Mouse (Mus musculus) Patski (cell line): ENCODE results near the gene Btbd18. TPM values are rescaled to one million over a fixed set of nuclear protein-coding genes. Genes with fewer than 3 reads are reported as not detected.
"Not testable (repeated sequence)": the region's sequence is repeated elsewhere in the genome, so short reads cannot be mapped to it uniquely, and the experiment has no call there.

Source experiments
- ATAC-seq: fragments of 100-300 bp; one replicate; pipeline ENCODE4 v1.8.0; 2021
- CTCF ChIA-PET: fragments of 350-600 bp; sonication (Branson Sonifier 250); formaldehyde crosslinking; loops from one replicate; lab custom pipeline; 2022; ENCODE audit warnings: inconsistent platforms; lab: Charles Lee
- POLR2A ChIA-PET: fragments of 350-600 bp; sonication (Branson Sonifier 250); formaldehyde crosslinking; loops from one replicate; lab custom pipeline; 2022; ENCODE audit warnings: antibody characterized with exemption, inconsistent platforms; lab: Charles Lee
- DNase-seq: peaks from one replicate; pipeline ENCODE4 v3.0.0-alpha.2; 2011; ENCODE audit warnings: low read depth, low spot score
- H3K27me3 ChIP-seq: fragments of 371-371 bp; one replicate; pipeline ENCODE4 v1.5.1; 2021
- CTCF ChIP-seq: fragments of 100-300 bp; IDR thresholded peaks from one replicate; pipeline ENCODE4 v1.5.1; 2021
- in situ Hi-C: fragments of 300-500 bp; cut with MboI; formaldehyde crosslinking; loops from 3 replicates; pipeline ENCODE4 v1.11.1; 2018; ENCODE audit warnings: low pct_unique_long_range_greater_than_20kb, mixed read lengths
- polyA plus RNA-seq: library from polyadenylated mRNA; unstranded; gene quantifications from one replicate; pipeline ENCODE4 v1.2.3, GENCODE M21; 2021

Btbd18 gene
- polyA plus RNA-seq, 1 experiment from 2014 or later = 0.10 TPM

DNA sequence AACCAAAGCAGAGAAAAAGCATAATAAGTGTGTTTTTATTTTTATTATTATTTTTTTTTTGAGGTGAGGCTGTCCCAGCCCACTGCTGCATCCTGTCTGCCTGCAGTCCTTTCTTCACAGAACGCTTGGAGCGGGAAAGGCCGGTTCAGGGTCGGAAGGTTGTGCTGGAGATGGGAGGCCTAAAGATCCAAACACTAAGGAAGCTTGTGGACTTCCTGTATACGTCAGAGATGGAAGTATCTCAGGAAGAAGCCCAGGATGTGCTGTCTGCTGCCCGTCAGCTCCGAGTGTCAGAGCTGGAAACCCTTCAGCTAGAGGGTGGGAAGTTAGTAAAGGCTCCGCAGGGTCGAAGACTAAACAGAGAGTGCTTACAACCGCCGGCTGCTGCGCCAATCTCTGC lies 7.2 kb downstream of the Btbd18 start:
- no peak for ATAC-seq

GRCm38 (mm10) chr2:84669828-84670568 lies 11.1 kb downstream of the Btbd18 start:
- POLR2A ChIA-PET = no interaction called here
- CTCF ChIA-PET = interaction anchor here (1.1 to 2.3 kb wide), 4 partner anchors 9 to 192 kb away, joined by 3 to 6 read pairs (median 4); no protein-coding TSS in a partner anchor
- in situ Hi-C loops = no loop called here
- no peaks in the 10 kb centered on the region for H3K27me3 ChIP-seq
- no peak for TF ChIP-seq CTCF
- peak; percentile 52 for ATAC-seq
- no peak for DNase-seq

More for the DNA sequence above, 7.2 kb downstream of the Btbd18 start:
- POLR2A ChIA-PET = no interaction called here
- no peak for DNase-seq
- no peaks in the 10 kb centered on the region for H3K27me3 ChIP-seq
- CTCF ChIA-PET = interaction anchor here (2.7 to 3.3 kb wide), 2 partner anchors 49 to 212 kb away, joined by 7 to 18 read pairs; no protein-coding TSS in a partner anchor
- no peak for TF ChIP-seq CTCF
- in situ Hi-C loops = no loop called here

DNA sequence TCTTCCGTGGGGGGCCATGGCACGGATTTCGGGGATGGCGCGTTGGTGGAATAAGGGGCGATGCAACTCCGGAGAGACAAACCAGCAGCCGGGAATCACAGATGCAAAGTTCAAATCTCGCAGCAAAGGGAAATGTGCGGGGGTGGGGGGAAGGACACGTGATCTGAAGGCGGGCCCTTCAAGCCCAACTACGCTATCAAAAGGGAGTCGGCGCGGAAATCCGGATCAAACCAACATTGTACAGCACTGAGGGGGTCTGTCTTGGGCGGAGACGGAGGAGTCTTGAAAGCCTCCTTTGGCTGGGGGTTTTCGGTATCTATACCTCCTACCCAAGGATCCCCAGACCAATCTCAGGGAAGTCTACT lies 11.7 kb downstream of the Btbd18 start, which contains the start of gene Selenoh:
Gene Selenoh (minus strand): TSS at position 202 of the 365 bp plus-strand sequence.
- no peaks in the 10 kb centered on the region for H3K27me3 ChIP-seq
- ATAC-seq (peak; percentile 57), DNase-seq (no peak)
- no peak for TF ChIP-seq CTCF
- POLR2A ChIA-PET = no interaction called here
- in situ Hi-C loops = no loop called here
- CTCF ChIA-PET = interaction anchor here (1.5 kb wide), 1 partner anchor 14 kb away, joined by 4 read pairs; no protein-coding TSS in a partner anchor

DNA sequence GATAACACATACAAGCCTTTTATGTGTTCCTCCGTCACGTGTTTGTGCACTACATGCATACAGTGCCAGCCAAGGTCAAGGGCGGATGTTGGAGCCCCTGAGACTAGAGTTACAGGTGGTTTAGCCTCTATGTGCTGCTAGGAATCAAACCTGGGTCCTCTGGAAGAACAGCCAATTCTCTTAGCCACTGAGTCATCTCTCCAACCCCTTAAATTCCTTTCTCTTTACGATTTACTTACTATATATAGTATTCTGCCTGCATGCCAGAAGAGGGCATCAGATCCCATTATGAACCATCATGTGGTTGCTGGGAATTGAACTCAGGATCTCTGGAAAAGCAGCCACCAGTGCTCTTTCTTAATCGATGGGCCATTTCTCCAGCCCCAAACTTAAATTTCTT lies 12.7 kb downstream of the Btbd18 start:
- in situ Hi-C loops = not testable (repeated sequence)

GRCm38 (mm10) chr2:84677270-84677967 lies 18.5 kb downstream of the Btbd18 start:
- peak; percentile 78 for TF ChIP-seq CTCF
- DNase-seq (no peak), ATAC-seq (peak; percentile 45)
- H3K27me3 ChIP-seq = no peaks in the 10 kb centered on the region
- ChIA-PET POLR2A (interaction anchor here (0.7 to 0.9 kb wide), 2 partner anchors 26 to 44 kb away, joined by 3 read pairs; no protein-coding TSS in a partner anchor), CTCF (interaction anchor here (0.8 to 1.8 kb wide), 4 partner anchors 10 to 198 kb away, joined by 3 to 4 read pairs (median 3); no protein-coding TSS in a partner anchor)
- in situ Hi-C loops = no loop called here

More for the DNA sequence above, 12.7 kb downstream of the Btbd18 start:
- ATAC-seq, H3K27me3 ChIP-seq, CTCF ChIA-PET, DNase-seq: not testable (repeated sequence)
- POLR2A ChIA-PET = interaction anchor here (0.7 kb wide), 1 partner anchor 153 kb away, joined by 3 read pairs; no protein-coding TSS in a partner anchor

- ATAC-seq = peak; percentile 99
- in situ Hi-C loops = no loop called here
- DNase-seq = peak; percentile 97
- no peaks in the 10 kb centered on the region for H3K27me3 ChIP-seq
- no peak for TF ChIP-seq CTCF
- ChIA-PET POLR2A (no interaction called here), CTCF (interaction anchor here (0.8 to 1.8 kb wide), 2 partner anchors 47 to 80 kb away, joined by 3 to 4 read pairs; no protein-coding TSS in a partner anchor)
These were observed 19.3 kb downstream of the Btbd18 start, which contains the start of the genes Gm28635 and Med19 for GRCm38 (mm10) chr2:84677968-84678880. Gene Gm28635 (minus strand): TSS chr2:84678041. Gene Med19 (plus strand): TSS chr2:84678402.

DNA sequence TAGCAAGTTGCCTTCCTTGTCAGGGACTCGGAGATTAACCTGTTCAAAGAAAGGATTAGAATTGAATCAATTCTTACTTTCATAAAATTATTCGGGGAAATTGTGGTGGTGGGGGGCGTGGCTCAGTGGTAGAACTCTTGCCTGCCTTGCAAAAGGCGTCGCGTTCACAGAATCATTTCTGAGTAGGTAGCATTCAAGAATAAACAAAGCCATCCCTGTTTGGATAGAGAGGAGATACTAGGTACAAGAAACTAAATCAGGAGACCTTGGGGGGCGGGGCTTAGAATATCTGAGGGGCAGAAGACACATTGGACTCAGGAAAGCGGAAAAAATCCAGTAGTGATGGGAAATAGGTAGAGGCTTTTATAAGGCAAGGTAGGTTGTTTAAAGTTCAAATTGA lies 20.1 kb downstream of the Btbd18 start, which contains the start of gene Tmx2:
Gene Tmx2 (minus strand): TSS at position 125 of the 400 bp plus-strand sequence.
- ChIA-PET POLR2A (no interaction called here), CTCF (interaction anchor here (0.7 kb wide), 1 partner anchor 20 kb away, joined by 3 read pairs; no protein-coding TSS in a partner anchor)
- in situ Hi-C loops = no loop called here
- ATAC-seq (no peak), DNase-seq (no peak)
- no peaks in the 10 kb centered on the region for H3K27me3 ChIP-seq
- TF ChIP-seq CTCF = no peak

GRCm38 (mm10) chr2:84682605-84683183 lies 23.8 kb downstream of the Btbd18 start:
- DNase-seq = no peak
- in situ Hi-C loops = no loop called here
- no peak for ATAC-seq
- no peaks in the 10 kb centered on the region for H3K27me3 ChIP-seq
- POLR2A ChIA-PET = no interaction called here
- CTCF ChIA-PET = no interaction called here
- TF ChIP-seq CTCF = no peak

GRCm38 (mm10) chr2:84688080-84688844 lies 29.4 kb downstream of the Btbd18 start:
- no peaks in the 10 kb centered on the region for H3K27me3 ChIP-seq
- TF ChIP-seq CTCF = no peak
- no peak for DNase-seq
- POLR2A ChIA-PET = no interaction called here
- no peak for ATAC-seq
- CTCF ChIA-PET = interaction anchor here (1.2 kb wide), 1 partner anchor 11 kb away, joined by 3 read pairs; no protein-coding TSS in a partner anchor
- in situ Hi-C loops = no loop called here
